Mouse (Mus musculus) left cerebral cortex, adult 2 months (tissue): Measurements from ENCODE around the gene Rab8a. TPM values are rescaled to one million over a fixed set of nuclear protein-coding genes. Genes with fewer than 3 reads are reported as not detected.

Experiments used
- DNase-seq, 2 experiments: peaks; one replicate each; pipeline ENCODE4 v3.0.0; 2021 to 2022; ENCODE audit warnings: low spot score in 2 of 2, mixed read lengths in 1 of 2; ENCODE audit errors: extremely low spot score in 1 of 2
- H3K27ac ChIP-seq: fragments of 200-600 bp; 2 replicates; pipeline ENCODE4 v1.8.1; 2022
- H3K4me3 ChIP-seq: fragments of 200-600 bp; 2 replicates; pipeline ENCODE4 v1.8.1; 2022
- CTCF ChIP-seq: fragments of 200-600 bp; IDR thresholded peaks from 2 replicates; pipeline ENCODE4 v1.8.1; 2022; ENCODE audit warnings: antibody characterized with exemption, mild to moderate bottlenecking, moderate library complexity
- intact Hi-C: fragments of 180-260 bp; cut with DNase I; formaldehyde crosslinking; loops from one replicate; pipeline ENCODE4 v1.15.1; 2025
- total RNA-seq, 2 experiments: library from RNA; stranded (reverse); gene quantifications; 2 replicates each; pipeline ENCODE4 v1.2.3; 2021

The Rab8a gene
- total RNA-seq, 2 experiments from 2014 or later = 32.4 to 37.9 TPM

DNA sequence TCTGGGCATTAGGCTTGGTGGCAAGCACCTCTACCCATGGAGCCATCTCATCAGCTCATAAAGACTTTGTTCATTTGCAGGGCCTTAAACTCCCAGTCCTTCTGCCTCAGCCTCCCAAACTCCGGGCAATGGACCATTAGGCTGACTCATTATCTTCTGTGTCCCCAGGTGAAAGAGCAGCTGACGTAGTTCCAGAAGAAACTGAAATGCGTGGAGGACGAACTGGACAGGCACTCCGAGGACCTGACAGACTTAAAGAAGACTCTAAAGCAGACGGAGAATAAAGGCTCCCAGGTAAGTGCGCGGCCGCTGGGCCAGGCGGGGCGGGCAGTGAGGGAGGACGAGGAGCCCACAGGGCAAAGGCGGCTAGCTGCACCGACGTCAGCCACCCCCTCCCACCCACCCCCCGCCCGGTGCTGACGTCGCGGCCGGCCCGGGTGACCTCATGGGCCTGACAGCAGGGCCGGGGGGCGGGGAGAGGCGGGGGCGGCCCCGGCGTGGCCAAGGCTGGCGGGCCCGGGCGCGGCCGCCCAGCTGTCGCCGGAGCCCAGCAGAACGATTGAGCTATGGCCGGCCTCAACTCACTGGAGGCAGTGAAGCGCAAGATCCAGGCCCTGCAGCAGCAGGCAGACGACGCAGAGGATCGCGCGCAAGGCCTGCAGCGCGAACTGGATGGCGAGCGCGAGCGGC lies 26.1 kb upstream of the Rab8a start, which contains the start of gene Tpm4:
Gene Tpm4, plus strand, starts transcription at position 220 of the 690 bp plus-strand sequence.
- intact Hi-C loops = loop anchor here (10.0 kb wide), 2 partner anchors 210 to 460 kb away; partner anchors contain the start of genes Jak3 and Unc13a
- no peak for TF ChIP-seq CTCF
- DNase-seq = peak; percentile 18 to 42
- H3K4me3 ChIP-seq = peak within 1 kb of the TSS; percentile 57
- peak within 1 kb of the TSS; percentile 79 for H3K27ac ChIP-seq

DNA sequence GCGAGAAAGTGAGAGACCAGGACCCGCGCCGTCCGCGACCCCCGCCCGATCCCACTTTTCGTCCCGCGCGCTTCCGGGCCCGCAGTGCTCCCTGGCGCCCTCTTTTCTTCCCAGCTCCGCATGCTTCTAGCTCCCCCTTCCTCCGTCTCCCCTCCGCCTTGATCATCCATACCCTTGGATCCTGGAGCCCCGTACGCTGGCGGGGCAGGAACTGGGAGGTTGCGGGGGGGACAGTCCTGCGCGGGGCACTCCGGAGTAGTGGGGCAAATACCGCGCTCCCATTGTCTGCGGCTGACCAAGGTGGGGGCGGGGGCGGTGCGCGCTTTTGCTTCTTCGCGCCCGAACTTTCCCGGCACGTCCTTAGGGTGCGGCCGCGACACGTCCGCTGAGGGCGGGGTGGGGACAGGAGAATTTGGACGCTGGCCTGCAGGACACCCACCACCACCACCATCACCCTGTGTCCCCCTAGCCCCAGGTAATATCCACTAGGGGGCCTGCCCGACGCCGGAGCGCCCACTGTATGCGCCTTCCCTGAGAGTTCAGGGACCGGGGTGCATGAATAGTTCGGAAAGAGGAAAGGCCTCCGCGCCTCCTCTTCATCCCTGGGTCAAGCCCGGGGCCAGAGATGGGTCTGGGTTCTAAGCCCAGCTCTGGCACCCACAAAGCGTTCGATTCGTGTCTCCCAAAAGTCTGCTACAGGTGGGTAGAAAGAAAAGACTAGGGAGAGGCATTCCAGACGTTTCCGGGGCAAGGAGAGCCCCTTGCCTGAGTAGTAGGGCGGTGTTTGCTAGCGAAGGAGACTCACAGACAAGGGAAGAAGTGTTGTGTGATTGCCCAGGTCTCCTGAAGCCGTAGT lies 25.3 kb upstream of the Rab8a start:
- intact Hi-C loops = loop anchor here (10.0 kb wide), 2 partner anchors 211 to 461 kb away; partner anchors contain the start of genes Jak3 and Unc13a
- DNase-seq = peak in 1 of 2 experiments; percentile 42
- TF ChIP-seq CTCF = peak; percentile 22; the same call in 1 of the 2 replicates
- Histone ChIP-seq H3K4me3 (peak overlapping the region; percentile 57), H3K27ac (peak overlapping the region; percentile 79)

DNA sequence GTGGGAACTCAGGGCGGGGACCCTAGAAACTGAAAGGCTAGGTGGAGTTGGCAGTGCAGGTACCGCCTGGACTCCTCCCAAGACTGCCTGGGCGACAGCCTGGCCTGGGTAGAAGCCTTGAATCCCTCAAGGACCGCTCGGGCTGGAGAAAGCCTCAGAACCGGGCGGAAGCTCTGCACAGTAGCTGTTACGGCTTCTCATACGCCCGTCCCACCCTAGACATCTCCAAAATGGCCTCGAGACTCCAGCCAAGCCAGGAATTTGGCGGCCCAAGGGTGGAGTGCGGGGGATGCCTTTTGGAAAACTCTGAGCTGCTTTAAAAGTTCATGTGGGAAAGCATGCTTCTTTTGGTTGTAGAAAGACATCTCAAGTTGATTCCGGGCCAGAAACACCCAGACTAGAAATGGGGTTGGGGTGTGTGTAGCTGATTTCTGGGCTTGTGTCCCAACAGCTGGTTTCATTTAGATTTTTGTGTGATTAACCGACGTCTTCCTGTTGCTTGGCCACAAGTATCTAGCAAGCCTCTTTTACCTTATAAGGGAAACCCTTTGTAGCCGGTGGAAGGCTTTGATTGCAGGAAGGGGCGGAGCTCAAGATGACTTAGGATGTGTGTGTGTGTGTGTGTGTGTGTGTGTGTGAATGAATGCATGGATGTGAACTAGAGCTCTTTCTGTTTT lies 24.6 kb upstream of the Rab8a start:
- no peak for TF ChIP-seq CTCF
- peak in 1 of 2 experiments; percentile 18 for DNase-seq
- Histone ChIP-seq H3K4me3 (peak overlapping the region; percentile 57), H3K27ac (peak overlapping the region; percentile 79)
- intact Hi-C loops = loop anchor here (10.0 kb wide), 2 partner anchors 212 to 462 kb away; partner anchors contain the start of genes Jak3 and Unc13a

DNA sequence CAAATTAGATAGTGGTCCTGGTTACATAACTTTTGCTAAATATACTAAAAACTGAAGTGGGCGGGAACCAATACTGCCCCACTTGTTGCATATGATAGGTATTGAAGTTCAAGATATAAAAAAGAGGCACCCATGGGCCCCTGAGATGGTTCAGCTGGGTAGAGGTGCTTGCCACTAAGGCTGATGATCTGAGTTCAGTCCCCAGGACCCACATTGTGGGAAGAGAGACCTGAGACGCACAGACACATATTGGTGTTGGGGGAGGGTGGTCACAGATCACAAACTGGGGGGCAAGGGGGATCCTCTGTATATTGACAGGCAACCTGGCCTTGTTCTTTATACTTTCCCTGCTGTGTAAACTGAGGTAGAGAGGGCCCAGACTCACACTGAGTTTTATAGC lies 23.6 kb upstream of the Rab8a start:
- no peak overlapping the region for H3K27ac ChIP-seq
- no peak for TF ChIP-seq CTCF
- DNase-seq = no peak
- intact Hi-C loops = loop anchor here (10.0 kb wide), 2 partner anchors 213 to 463 kb away; partner anchors contain the start of genes Jak3 and Unc13a
- H3K4me3 ChIP-seq = no peak overlapping the region

DNA sequence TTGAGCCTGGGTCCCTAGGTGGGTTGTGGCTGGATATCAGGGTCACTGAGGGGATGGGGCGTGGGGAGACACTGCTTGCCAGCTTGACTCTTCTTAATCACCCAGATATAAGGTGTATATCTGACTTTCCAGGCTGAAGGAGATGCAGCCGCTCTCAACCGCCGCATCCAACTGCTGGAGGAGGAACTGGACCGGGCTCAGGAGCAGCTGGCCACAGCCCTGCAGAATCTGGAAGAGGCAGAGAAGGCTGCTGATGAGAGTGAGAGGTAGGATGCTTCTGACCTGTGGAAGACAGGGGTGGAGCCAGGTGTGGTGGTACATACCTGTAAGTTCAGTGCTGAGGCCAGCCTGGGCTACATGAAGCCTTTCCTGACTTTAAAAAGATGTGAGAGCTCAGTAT lies 22.5 kb upstream of the Rab8a start:
- intact Hi-C loops = loop anchor here (10.0 kb wide), 2 partner anchors 214 to 464 kb away; partner anchors contain the start of genes Jak3 and Unc13a

DNA sequence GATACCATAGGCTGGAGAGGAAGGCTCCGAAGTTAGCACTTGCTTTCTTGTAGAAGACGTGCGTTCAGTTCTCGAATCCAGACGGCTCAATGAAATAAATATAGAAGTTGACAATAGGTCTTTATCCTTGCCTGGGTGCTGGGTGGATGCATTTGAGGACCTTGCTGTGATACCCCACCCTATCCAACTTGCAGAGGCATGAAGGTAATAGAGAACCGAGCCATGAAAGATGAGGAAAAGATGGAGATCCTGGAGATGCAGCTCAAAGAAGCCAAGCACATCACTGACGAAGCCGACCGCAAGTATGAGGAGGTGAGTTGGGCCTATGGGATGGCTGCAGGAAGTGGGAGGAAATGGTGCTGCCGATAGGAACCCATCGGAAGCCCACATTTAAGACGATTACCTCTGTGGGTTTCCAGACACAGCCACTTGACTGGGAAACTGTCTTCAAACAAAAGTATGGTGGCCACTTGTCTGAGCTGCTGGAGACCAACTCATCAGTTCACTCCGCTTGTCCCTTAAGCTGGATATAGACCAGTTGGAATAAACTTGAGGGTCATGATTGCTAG lies 17.7 kb upstream of the Rab8a start:
- H3K27ac ChIP-seq = no peak overlapping the region
- intact Hi-C loops = no loop called here
- no peak for DNase-seq
- H3K4me3 ChIP-seq = no peak overlapping the region
- no peak for TF ChIP-seq CTCF

More for the DNA sequence above, 22.5 kb upstream of the Rab8a start:
- TF ChIP-seq CTCF = no peak
- DNase-seq = no peak
- H3K27ac ChIP-seq = no peak overlapping the region
- no peak overlapping the region for H3K4me3 ChIP-seq

DNA sequence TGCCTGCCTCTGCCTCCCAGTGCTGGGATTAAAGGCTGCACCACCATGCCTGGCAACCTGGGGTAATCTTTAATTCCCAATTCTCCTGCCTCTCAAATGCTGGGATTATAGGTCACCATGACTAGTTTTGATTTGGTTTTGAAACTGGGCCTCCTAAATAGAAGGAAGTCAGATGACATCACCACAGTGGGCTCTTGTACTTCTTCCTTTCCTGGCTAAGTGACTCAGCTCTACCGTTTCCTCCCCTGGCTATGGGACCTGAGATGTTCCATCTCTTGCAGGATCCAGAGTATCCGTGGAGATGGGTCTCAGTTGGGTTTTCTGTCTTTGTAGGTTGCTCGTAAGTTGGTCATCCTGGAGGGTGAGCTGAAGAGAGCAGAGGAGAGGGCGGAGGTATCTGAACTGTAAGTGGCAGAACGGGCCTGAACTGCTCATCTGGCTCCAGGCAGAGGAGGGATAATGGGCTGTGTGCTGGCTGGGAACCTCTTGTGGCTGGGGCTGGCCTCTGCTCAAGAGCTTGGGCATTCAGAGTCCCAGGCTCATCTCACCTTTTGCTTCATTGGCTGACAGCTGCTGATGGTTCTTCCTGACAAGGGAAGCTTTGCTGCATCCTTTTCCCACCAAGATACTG lies 16.5 kb upstream of the Rab8a start:
- H3K4me3 ChIP-seq = no peak overlapping the region
- no peak for DNase-seq
- intact Hi-C loops = no loop called here
- H3K27ac ChIP-seq = no peak overlapping the region
- TF ChIP-seq CTCF = no peak

DNA sequence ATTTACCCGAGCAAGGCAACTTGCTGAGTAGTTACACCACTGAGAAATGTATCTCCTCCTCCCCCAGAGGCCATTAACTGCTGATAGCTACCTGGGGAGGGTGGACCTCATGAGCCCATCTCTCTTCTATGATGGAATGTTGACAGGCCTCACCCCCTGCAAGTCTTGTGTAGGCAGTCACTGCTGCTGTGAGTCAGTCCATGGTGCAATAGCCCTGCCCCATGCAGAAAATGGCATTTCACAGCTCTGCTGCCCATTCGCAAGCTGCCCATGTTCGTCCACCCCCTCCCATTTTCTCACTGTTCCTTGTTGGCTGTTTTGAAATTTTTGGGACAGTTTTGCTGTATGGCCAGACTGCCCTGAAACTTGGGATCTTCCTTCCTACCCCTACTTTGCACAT lies 15.5 kb upstream of the Rab8a start:
- no peak overlapping the region for H3K27ac ChIP-seq
- no peak overlapping the region for H3K4me3 ChIP-seq
- no peak for TF ChIP-seq CTCF
- DNase-seq = no peak
- intact Hi-C loops = no loop called here

DNA sequence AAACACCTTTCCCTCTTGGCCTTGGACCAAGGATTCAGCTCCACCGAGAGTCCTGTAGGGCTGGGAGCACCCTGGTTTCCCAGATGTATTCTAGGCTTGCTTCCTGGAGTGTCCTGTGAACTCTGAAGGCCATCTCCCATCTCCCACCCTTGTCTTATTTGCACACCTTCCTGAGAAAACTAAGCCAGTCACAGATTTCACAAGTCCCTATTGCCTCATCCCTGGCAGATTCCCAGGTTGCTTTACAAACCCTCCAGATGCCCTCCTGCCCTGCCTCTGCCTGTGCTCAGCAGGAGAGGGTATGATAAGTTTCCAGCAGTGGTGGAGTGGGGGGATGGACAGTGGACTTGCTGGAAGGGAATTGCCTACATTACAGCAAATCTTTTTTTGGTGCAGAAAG lies 14.9 kb upstream of the Rab8a start:
- H3K4me3 ChIP-seq = no peak overlapping the region
- DNase-seq = no peak
- intact Hi-C loops = no loop called here
- no peak for TF ChIP-seq CTCF
- H3K27ac ChIP-seq = no peak overlapping the region

DNA sequence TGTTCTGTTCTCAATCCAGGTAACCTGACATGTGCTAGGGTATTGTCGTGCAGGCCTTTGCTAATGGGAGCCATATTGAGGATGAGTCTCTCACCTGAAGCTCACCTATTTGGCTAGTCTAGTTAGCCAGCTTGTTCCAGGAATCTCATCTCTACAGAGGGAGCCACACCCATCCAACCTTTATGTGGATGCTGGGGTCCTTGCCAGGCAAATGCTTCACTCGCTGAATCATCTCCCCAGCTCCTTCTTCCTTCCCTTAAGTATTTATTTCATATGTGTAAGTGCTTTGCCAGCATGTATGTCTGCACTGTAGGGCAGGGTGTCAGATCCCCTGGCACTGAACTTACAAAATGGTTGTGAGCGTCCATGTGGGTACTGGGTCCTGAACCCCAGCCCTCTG lies 14.4 kb upstream of the Rab8a start:
- no peak for DNase-seq
- Histone ChIP-seq H3K27ac (no peak overlapping the region), H3K4me3 (no peak overlapping the region)
- intact Hi-C loops = no loop called here
- TF ChIP-seq CTCF = no peak

DNA sequence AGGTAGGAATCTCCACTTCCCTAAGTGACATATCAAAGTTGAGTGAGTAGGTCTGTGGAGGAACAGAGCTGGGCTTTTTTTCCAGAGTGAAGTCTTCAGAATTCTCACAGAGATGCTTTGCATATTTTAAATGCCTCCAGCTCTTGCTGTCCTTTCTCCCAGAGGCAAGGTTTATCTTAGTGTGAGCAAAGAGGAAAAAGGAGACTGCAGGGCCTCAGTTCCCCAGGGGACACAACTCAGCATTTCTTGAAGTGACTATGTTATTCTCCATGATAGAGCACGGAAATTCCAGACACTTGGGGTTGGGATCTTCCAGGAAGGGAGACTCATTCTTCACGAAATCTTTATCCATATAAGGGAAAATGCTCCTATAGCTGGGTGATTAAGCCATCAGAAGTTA lies 13.7 kb upstream of the Rab8a start:
- no peak for DNase-seq
- no peak for TF ChIP-seq CTCF
- intact Hi-C loops = no loop called here
- H3K27ac ChIP-seq = no peak overlapping the region
- H3K4me3 ChIP-seq = no peak overlapping the region
